Mouse (Mus musculus): ENCODE results near the gene Krt10.

Gene Krt10

GRCm38 (mm10) chr11:99389264-99389663 is at the start of gene Krt10:
Krt10 (minus strand) TSS chr11:99389364.
- DNase-seq (ENCODE audit: low spot score in 2 of 2), result no peak

- DNase-seq (ENCODE audit: low spot score in 2 of 2), result no peak
These were observed 48.8 kb upstream of the Krt10 start, which contains the start of gene Krt20 for GRCm38 (mm10) chr11:99437972-99438371. Krt20 (minus strand) TSS chr11:99438150.

- no peak for DNase-seq (ENCODE audit: low spot score in 2 of 2)
These were observed 47.5 kb upstream of the Krt10 start for GRCm38 (mm10) chr11:99436625-99437024.

GRCm38 (mm10) chr11:99430670-99431069 is 41.5 kb upstream of the Krt10 start:
- DNase-seq (ENCODE audit: low spot score in 2 of 2), result no peak

GRCm38 (mm10) chr11:99422159-99422558 is 33.0 kb upstream of the Krt10 start, which contains the start of gene Krt12:
Krt12 (minus strand) TSS chr11:99422259.
- DNase-seq (ENCODE audit: low spot score in 2 of 2), result no peak

GRCm38 (mm10) chr11:99420586-99420985 is 31.4 kb upstream of the Krt10 start:
- no peak for DNase-seq (ENCODE audit: low spot score in 2 of 2)

GRCm38 (mm10) chr11:99417819-99418218 is 28.7 kb upstream of the Krt10 start:
- DNase-seq (ENCODE audit: low spot score in 2 of 2), result no peak

- DNase-seq (ENCODE audit: low spot score in 2 of 2), result peak in 1 of 2 experiments; percentile 49
These were observed 27.7 kb upstream of the Krt10 start for GRCm38 (mm10) chr11:99416902-99417301.

GRCm38 (mm10) chr11:99414463-99415147 is 25.4 kb upstream of the Krt10 start:
- no peak for DNase-seq (ENCODE audit: low spot score in 2 of 2)

GRCm38 (mm10) chr11:99413247-99413646 is 24.1 kb upstream of the Krt10 start:
- DNase-seq (ENCODE audit: low spot score in 2 of 2), result no peak

- no peak for DNase-seq (ENCODE audit: low spot score in 2 of 2)
These were observed 17.0 kb upstream of the Krt10 start for GRCm38 (mm10) chr11:99406186-99406585.

- DNase-seq (ENCODE audit: low spot score in 2 of 2), result no peak
These were observed 10.9 kb upstream of the Krt10 start for GRCm38 (mm10) chr11:99399956-99400549.

- no peak for DNase-seq (ENCODE audit: low spot score in 2 of 2)
These were observed 9.7 kb upstream of the Krt10 start for GRCm38 (mm10) chr11:99398832-99399231.

- no peak for DNase-seq (ENCODE audit: low spot score in 2 of 2)
These were observed 8.9 kb upstream of the Krt10 start for GRCm38 (mm10) chr11:99398084-99398483.

- DNase-seq (ENCODE audit: low spot score in 2 of 2), result no peak
These were observed 7.5 kb upstream of the Krt10 start for GRCm38 (mm10) chr11:99396661-99397060.

GRCm38 (mm10) chr11:99396034-99396433 is 6.9 kb upstream of the Krt10 start:
- no peak for DNase-seq (ENCODE audit: low spot score in 2 of 2)

- no peak for DNase-seq (ENCODE audit: low spot score in 2 of 2)
These were observed 3.3 kb upstream of the Krt10 start for GRCm38 (mm10) chr11:99392492-99392891.

- no peak for DNase-seq (ENCODE audit: low spot score in 2 of 2)
These were observed 2.2 kb upstream of the Krt10 start for GRCm38 (mm10) chr11:99391375-99391774.

GRCm38 (mm10) chr11:99390866-99391265 is 1.7 kb upstream of the Krt10 start:
- no peak for DNase-seq (ENCODE audit: low spot score in 2 of 2)

GRCm38 (mm10) chr11:99388661-99389060 is 503 bp downstream of the Krt10 start:
- no peak for DNase-seq (ENCODE audit: low spot score in 2 of 2)

GRCm38 (mm10) chr11:99385813-99386721 is 3.1 kb downstream of the Krt10 start:
- DNase-seq (ENCODE audit: low spot score in 2 of 2), result peak; percentile 72 to 74

- DNase-seq (ENCODE audit: low spot score in 2 of 2), result peak; percentile 40 to 66
These were observed 9.6 kb downstream of the Krt10 start for GRCm38 (mm10) chr11:99379568-99379967.

All from frontal cortex, postnatal 14 days (tissue).